Mouse (Mus musculus): ENCODE measurements around the gene Iffo1. TPM values are rescaled to one million over a fixed set of nuclear protein-coding genes. Genes with fewer than 3 reads are reported as not detected.
"Not testable (repeated sequence)": the region's sequence is repeated elsewhere in the genome, so short reads cannot be mapped to it uniquely, and the experiment has no call there.

Gene Iffo1
- polyA plus RNA-seq, 1 experiment from 2014 or later = 18.2 TPM

GRCm38 (mm10) chr6:125156491-125156890 is 11.4 kb downstream of the Iffo1 start:
- DNase-seq (ENCODE audit: low spot score) = no peak
- peaks cover 70% of the 10 kb centered on the region for H3K36me3 ChIP-seq (replicated peaks; ENCODE audit: control insufficient read depth, insufficient read depth)
- ATAC-seq (ENCODE audit: low FRiP score) = no peak

GRCm38 (mm10) chr6:125156903-125157614 is 12.0 kb downstream of the Iffo1 start:
- H3K27me3 ChIP-seq (ENCODE audit: control insufficient read depth, insufficient read depth, low read length) = no peaks in the 10 kb centered on the region
- no peak overlapping the region for H3K4me2 ChIP-seq (replicated peaks)
- ATAC-seq (ENCODE audit: low FRiP score) (no peak), DNase-seq (ENCODE audit: low spot score) (no peak)
- H3K9ac ChIP-seq = no peak overlapping the region
- WGBS = 14% methylated on average over 7 of the region's 7 CpGs
- no peaks in the 10 kb centered on the region for H3K9me3 ChIP-seq (ENCODE audit: control insufficient read depth, low read length)
- peaks cover 69% of the 10 kb centered on the region for H3K36me3 ChIP-seq (replicated peaks; ENCODE audit: control insufficient read depth, insufficient read depth)
- H3K27ac ChIP-seq = peak overlapping the region; percentile 43; the same call in 1 of the 2 replicates
- no peak overlapping the region for H3K4me3 ChIP-seq (replicated peaks; ENCODE audit: low read length)
- no peaks in the 10 kb centered on the region for H3K4me1 ChIP-seq (replicated peaks; ENCODE audit: control insufficient read depth, insufficient read depth, low read length)

More at GRCm38 (mm10) chr6:125156491-125156890, 11.4 kb downstream of the Iffo1 start:
- Histone ChIP-seq H3K9me3 (ENCODE audit: control insufficient read depth, low read length) (no peaks in the 10 kb centered on the region), H3K9ac (no peak overlapping the region), H3K27ac (no peak overlapping the region), H3K4me1 (replicated peaks; ENCODE audit: control insufficient read depth, insufficient read depth, low read length) (no peaks in the 10 kb centered on the region), H3K4me2 (replicated peaks) (no peak overlapping the region), H3K27me3 (ENCODE audit: control insufficient read depth, insufficient read depth, low read length) (no peaks in the 10 kb centered on the region), H3K4me3 (replicated peaks; ENCODE audit: low read length) (no peak overlapping the region)
- 74% methylated on average over 3 of the region's 3 CpGs for WGBS

GRCm38 (mm10) chr6:125158944-125159492 is 14.0 kb downstream of the Iffo1 start:
- Histone ChIP-seq H3K27me3 (ENCODE audit: control insufficient read depth, insufficient read depth, low read length) (no peaks in the 10 kb centered on the region), H3K4me2 (replicated peaks) (no peak overlapping the region), H3K27ac (no peak overlapping the region), H3K9me3 (ENCODE audit: control insufficient read depth, low read length) (no peaks in the 10 kb centered on the region), H3K9ac (no peak overlapping the region), H3K4me3 (replicated peaks; ENCODE audit: low read length) (no peak overlapping the region), H3K4me1 (replicated peaks; ENCODE audit: control insufficient read depth, insufficient read depth, low read length) (peaks cover 8% of the 10 kb centered on the region; the same call in 1 of the 2 replicates), H3K36me3 (replicated peaks; ENCODE audit: control insufficient read depth, insufficient read depth) (peaks cover 64% of the 10 kb centered on the region)
- WGBS = 86% methylated on average over 15 of the region's 15 CpGs
- no peak for DNase-seq (ENCODE audit: low spot score)
- ATAC-seq (ENCODE audit: low FRiP score) = no peak

- H3K9ac ChIP-seq = no peak overlapping the region
- peaks cover 64% of the 10 kb centered on the region for H3K36me3 ChIP-seq (replicated peaks; ENCODE audit: control insufficient read depth, insufficient read depth)
- 88% methylated on average over 7 of the region's 7 CpGs for WGBS
- H3K9me3 ChIP-seq (ENCODE audit: control insufficient read depth, low read length) = no peaks in the 10 kb centered on the region
- DNase-seq (ENCODE audit: low spot score) (no peak), ATAC-seq (ENCODE audit: low FRiP score) (no peak)
- H3K4me2 ChIP-seq (replicated peaks) = no peak overlapping the region
- H3K4me3 ChIP-seq (replicated peaks; ENCODE audit: low read length) = no peak overlapping the region
- peaks cover 13% of the 10 kb centered on the region; the same call in 1 of the 2 replicates for H3K4me1 ChIP-seq (replicated peaks; ENCODE audit: control insufficient read depth, insufficient read depth, low read length)
- no peak overlapping the region for H3K27ac ChIP-seq
- no peaks in the 10 kb centered on the region for H3K27me3 ChIP-seq (ENCODE audit: control insufficient read depth, insufficient read depth, low read length)
Measured at GRCm38 (mm10) chr6:125159773-125160557, 14.9 kb downstream of the Iffo1 start.

GRCm38 (mm10) chr6:125160558-125160853 is 15.5 kb downstream of the Iffo1 start:
- Histone ChIP-seq H3K4me3 (replicated peaks; ENCODE audit: low read length) (no peak overlapping the region), H3K9me3 (ENCODE audit: control insufficient read depth, low read length) (no peaks in the 10 kb centered on the region), H3K4me1 (replicated peaks; ENCODE audit: control insufficient read depth, insufficient read depth, low read length) (peaks cover 13% of the 10 kb centered on the region; the same call in 1 of the 2 replicates), H3K27ac (no peak overlapping the region), H3K36me3 (replicated peaks; ENCODE audit: control insufficient read depth, insufficient read depth) (peaks cover 59% of the 10 kb centered on the region), H3K9ac (no peak overlapping the region), H3K4me2 (replicated peaks) (no peak overlapping the region), H3K27me3 (ENCODE audit: control insufficient read depth, insufficient read depth, low read length) (no peaks in the 10 kb centered on the region)
- DNase-seq (ENCODE audit: low spot score) (no peak), ATAC-seq (ENCODE audit: low FRiP score) (no peak)
- 50% methylated on average over 10 of the region's 10 CpGs for WGBS

GRCm38 (mm10) chr6:125160854-125161760 is 16.1 kb downstream of the Iffo1 start:
- 21% methylated on average over 22 of the region's 22 CpGs for WGBS
- DNase-seq (ENCODE audit: low spot score) (no peak), ATAC-seq (ENCODE audit: low FRiP score) (no peak)
- peaks cover 54% of the 10 kb centered on the region for H3K36me3 ChIP-seq (replicated peaks; ENCODE audit: control insufficient read depth, insufficient read depth)
- peaks cover 17% of the 10 kb centered on the region for H3K4me1 ChIP-seq (replicated peaks; ENCODE audit: control insufficient read depth, insufficient read depth, low read length)
- no peaks in the 10 kb centered on the region for H3K9me3 ChIP-seq (ENCODE audit: control insufficient read depth, low read length)
- no peak overlapping the region for H3K9ac ChIP-seq
- no peak overlapping the region for H3K27ac ChIP-seq
- H3K4me2 ChIP-seq (replicated peaks) = no peak overlapping the region
- no peaks in the 10 kb centered on the region for H3K27me3 ChIP-seq (ENCODE audit: control insufficient read depth, insufficient read depth, low read length)
- H3K4me3 ChIP-seq (replicated peaks; ENCODE audit: low read length) = no peak overlapping the region

- H3K27me3 ChIP-seq (ENCODE audit: control insufficient read depth, insufficient read depth, low read length); H3K27ac ChIP-seq; H3K4me3 ChIP-seq (replicated peaks; ENCODE audit: low read length); H3K4me2 ChIP-seq (replicated peaks); H3K9ac ChIP-seq; ATAC-seq (ENCODE audit: low FRiP score); H3K9me3 ChIP-seq (ENCODE audit: control insufficient read depth, low read length): not testable (repeated sequence)
- 10% methylated on average over 3 of the region's 5 CpGs for WGBS
- peak; percentile 74 for DNase-seq (ENCODE audit: low spot score)
- H3K36me3 ChIP-seq (replicated peaks; ENCODE audit: control insufficient read depth, insufficient read depth) = peaks cover 53% of the 10 kb centered on the region
- H3K4me1 ChIP-seq (replicated peaks; ENCODE audit: control insufficient read depth, insufficient read depth, low read length) = peaks cover 25% of the 10 kb centered on the region
Measured at GRCm38 (mm10) chr6:125161971-125162370, 16.9 kb downstream of the Iffo1 start.

GRCm38 (mm10) chr6:125162615-125163305 is 17.7 kb downstream of the Iffo1 start:
- peaks cover 33% of the 10 kb centered on the region for H3K4me1 ChIP-seq (replicated peaks; ENCODE audit: control insufficient read depth, insufficient read depth, low read length)
- not testable (repeated sequence) for DNase-seq (ENCODE audit: low spot score); H3K4me3 ChIP-seq (replicated peaks; ENCODE audit: low read length); H3K9me3 ChIP-seq (ENCODE audit: control insufficient read depth, low read length); H3K27me3 ChIP-seq (ENCODE audit: control insufficient read depth, insufficient read depth, low read length); ATAC-seq (ENCODE audit: low FRiP score); H3K27ac ChIP-seq; H3K4me2 ChIP-seq (replicated peaks); H3K9ac ChIP-seq
- 82% methylated on average over 11 of the region's 16 CpGs for WGBS
- H3K36me3 ChIP-seq (replicated peaks; ENCODE audit: control insufficient read depth, insufficient read depth) = peaks cover 51% of the 10 kb centered on the region

All from hindbrain, embryonic 14.5 days (tissue).